Mouse (Mus musculus) intestine, embryonic 14.5 days (tissue): ENCODE results near the gene Cog2. TPM values are rescaled to one million over a fixed set of nuclear protein-coding genes. Genes with fewer than 3 reads are reported as not detected.
A peak's percentile ranks its signal among the peaks of the same experiment; 100 is the strongest.

Experiments
- ATAC-seq: fragments of 200-750 bp; cut with Nextera tagmentation; replicated peaks from 2 replicates; pipeline ENCODE4 v1.8.0; 2017; ENCODE audit warnings: low read depth, moderate number of reproducible peaks, moderate TSS enrichment, moderate library complexity; ENCODE audit not compliant: low FRiP score, low TSS enrichment
- DNase-seq: peaks from one replicate; pipeline ENCODE4 v3.0.0-alpha.2; 2018; ENCODE audit warnings: low spot score
- H3K27ac ChIP-seq: fragments of 300-500 bp; sonication (generic); 2 replicates; pipeline ENCODE4 v1.5.1; 2014; ENCODE audit warnings: low read depth, mild to moderate bottlenecking, control low read depth
- H3K27me3 ChIP-seq: fragments of 300-500 bp; sonication (generic); replicated peaks from 2 replicates; pipeline ENCODE4 v1.6.1; 2014; ENCODE audit warnings: low read length, control low read depth; ENCODE audit not compliant: control insufficient read depth, insufficient read depth
- H3K36me3 ChIP-seq: fragments of 300-500 bp; sonication (generic); 2 replicates; pipeline ENCODE4 v1.6.1; 2014; ENCODE audit warnings: low read length, control low read depth; ENCODE audit not compliant: control insufficient read depth, insufficient read depth
- H3K4me1 ChIP-seq: fragments of 300-500 bp; sonication (generic); replicated peaks from 2 replicates; pipeline ENCODE4 v1.6.1; 2014; ENCODE audit warnings: low read length, control low read depth, mixed read lengths; ENCODE audit not compliant: control insufficient read depth, insufficient read depth
- H3K4me2 ChIP-seq: fragments of 300-500 bp; sonication (generic); 2 replicates; pipeline ENCODE4 v1.6.1; 2014; ENCODE audit warnings: low read length
- H3K4me3 ChIP-seq: fragments of 300-500 bp; sonication (generic); 2 replicates; pipeline ENCODE4 v1.5.1; 2014; ENCODE audit warnings: low read depth, low read length, control low read depth, mixed read lengths
- H3K9ac ChIP-seq: fragments of 300-500 bp; sonication (generic); 2 replicates; pipeline ENCODE4 v1.6.1; 2014; ENCODE audit warnings: mild to moderate bottlenecking, low read length
- H3K9me3 ChIP-seq: fragments of 300-500 bp; sonication (generic); 2 replicates; pipeline ENCODE4 v1.6.1; 2016; ENCODE audit warnings: low read length, control low read depth; ENCODE audit not compliant: control insufficient read depth
- WGBS: fragments of 180-500 bp; shearing (Covaris S2); extraction: QIAGEN DNeasy Blood & Tissue Kit; methylation state at CpG from one replicate; pipeline ENCODE4 v1.1.7; 2014; 5-methylcytosine and 5-hydroxymethylcytosine counted together
- polyA plus RNA-seq: library from polyadenylated mRNA; unstranded; fragments of >200 nt; fragmentation: Nextera tagmentation; extraction: Ambion mirVana; gene quantifications from 2 replicates; pipeline ENCODE4 v1.2.1, GENCODE M21; 2014

Gene Cog2
- polyA plus RNA-seq: 35.3 and 38.2 TPM in 2 replicates

DNA sequence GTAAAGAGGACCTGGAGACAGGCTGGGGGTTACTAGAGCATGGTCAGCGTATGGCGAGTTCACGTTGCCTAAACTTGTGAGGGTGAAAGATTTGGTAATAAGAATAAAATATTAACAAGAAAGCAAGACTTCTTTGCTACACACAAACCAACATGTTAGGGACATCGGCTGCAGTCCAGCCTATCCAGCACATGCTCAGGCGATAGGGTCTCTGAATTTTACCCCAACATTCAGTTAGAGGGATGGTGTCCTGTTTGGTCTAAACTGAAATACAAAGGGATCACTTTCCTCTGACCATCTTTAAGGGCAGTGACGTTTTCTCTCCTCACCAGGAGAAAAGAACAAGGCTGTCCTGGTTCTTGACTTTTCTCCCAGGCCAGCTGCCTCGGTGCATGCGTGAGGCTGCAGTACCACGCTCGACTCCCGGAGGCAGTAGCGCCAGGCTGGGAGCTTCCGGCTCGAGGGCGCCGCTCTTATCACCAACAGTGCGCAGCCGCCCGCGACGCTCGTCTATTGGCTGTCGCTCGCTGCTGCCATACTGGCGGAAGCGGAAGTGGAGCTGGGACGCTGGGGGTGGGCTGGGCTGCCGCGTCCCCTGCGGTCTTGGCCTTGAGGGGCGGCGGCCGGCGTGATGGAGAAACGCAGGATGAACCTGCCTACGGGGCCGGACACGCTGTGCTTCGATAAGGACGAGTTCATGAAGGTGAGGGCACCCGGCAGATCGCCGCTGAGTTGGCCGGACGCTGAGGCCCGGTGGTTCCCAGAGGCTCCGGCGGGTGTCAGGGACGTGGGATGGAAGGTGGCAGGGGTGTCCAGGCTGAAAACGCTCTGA, at the start of gene Cog2:
Gene Cog2 (plus strand): TSS at position 519 of the 832 bp plus-strand sequence.
- Histone ChIP-seq H3K9ac (peak within 1 kb of the TSS; percentile 79), H3K4me1 (peaks cover 12% of the 10 kb centered on the region), H3K9me3 (no peaks in the 10 kb centered on the region), H3K27ac (no peak within 1 kb of the TSS), H3K27me3 (no peaks in the 10 kb centered on the region), H3K36me3 (peaks cover 10% of the 10 kb centered on the region; the same call in 1 of the 2 replicates), H3K4me2 (peak within 1 kb of the TSS; percentile 75), H3K4me3 (peak within 1 kb of the TSS; percentile 98)
- 10% methylated on average over 50 of the region's 50 CpGs for WGBS
- ATAC-seq (peak; percentile 98), DNase-seq (peak; percentile 89)

DNA sequence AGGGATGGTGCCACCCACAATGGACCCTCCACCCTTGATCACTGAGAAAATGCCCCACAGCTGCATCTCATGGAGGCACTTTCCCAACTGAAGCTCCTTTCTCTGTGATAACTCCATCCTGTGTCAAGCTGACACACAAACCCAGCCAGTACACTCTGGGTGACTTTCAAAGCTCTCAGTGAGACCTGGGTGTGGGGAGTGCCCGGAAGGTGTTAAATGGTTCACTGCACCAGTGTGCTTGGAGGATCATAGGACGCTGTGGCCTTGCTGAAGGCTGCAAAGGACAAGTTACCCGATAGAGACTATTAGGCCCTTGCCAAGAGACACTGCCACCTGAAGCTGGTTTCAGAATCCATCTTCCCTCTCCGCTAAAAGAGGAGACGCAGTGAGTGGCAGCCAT, 44.9 kb upstream of the Cog2 start:
- Histone ChIP-seq H3K9ac (no peak overlapping the region), H3K4me2 (no peak overlapping the region), H3K9me3 (no peaks in the 10 kb centered on the region), H3K27ac (no peak overlapping the region), H3K27me3 (no peaks in the 10 kb centered on the region), H3K4me3 (no peak overlapping the region), H3K36me3 (no peaks in the 10 kb centered on the region), H3K4me1 (no peaks in the 10 kb centered on the region)
- WGBS: 83% methylated on average over 5 of the region's 5 CpGs
- ATAC-seq: no peak
- DNase-seq: no peak

DNA sequence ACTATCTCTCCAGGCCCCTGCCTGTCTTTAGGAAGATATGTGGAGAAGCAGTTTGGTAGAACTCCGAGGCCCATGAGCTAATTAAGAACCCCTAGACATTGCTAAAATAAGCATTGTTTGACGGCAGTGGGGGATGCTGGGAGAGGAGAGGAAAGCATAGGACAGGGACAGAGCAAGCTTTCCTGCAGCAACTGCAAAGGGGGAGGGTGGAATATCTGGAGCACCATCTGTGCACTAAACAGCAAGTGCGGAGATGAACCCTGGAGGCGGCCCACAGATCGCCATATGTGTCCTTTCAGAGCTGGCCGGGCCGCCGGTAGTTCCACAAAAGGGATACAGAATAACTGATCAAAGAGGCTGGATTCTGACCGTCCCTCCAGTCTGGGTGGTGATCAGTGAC, 43.9 kb upstream of the Cog2 start:
- no peaks in the 10 kb centered on the region for H3K9me3 ChIP-seq
- no peak overlapping the region for H3K4me2 ChIP-seq
- H3K27me3 ChIP-seq: no peaks in the 10 kb centered on the region
- no peak for DNase-seq
- no peak overlapping the region for H3K27ac ChIP-seq
- no peak overlapping the region for H3K4me3 ChIP-seq
- no peaks in the 10 kb centered on the region for H3K4me1 ChIP-seq
- no peak overlapping the region for H3K9ac ChIP-seq
- no peak for ATAC-seq
- no peaks in the 10 kb centered on the region for H3K36me3 ChIP-seq
- WGBS: 60% methylated on average over 9 of the region's 9 CpGs

- Histone ChIP-seq H3K4me3 (no peak overlapping the region), H3K36me3 (no peaks in the 10 kb centered on the region), H3K27me3 (no peaks in the 10 kb centered on the region), H3K9ac (no peak overlapping the region), H3K4me1 (no peaks in the 10 kb centered on the region), H3K9me3 (0 out of 2 replicates have a peak, but pooled peaks cover 3% of the 10 kb centered on the region), H3K4me2 (no peak overlapping the region), H3K27ac (no peak overlapping the region)
- 76% methylated on average over 3 of the region's 3 CpGs for WGBS
- ATAC-seq (no peak), DNase-seq (no peak)
Measured at GRCm38 (mm10) chr8:124479251-124479650, 41.3 kb upstream of the Cog2 start.

DNA sequence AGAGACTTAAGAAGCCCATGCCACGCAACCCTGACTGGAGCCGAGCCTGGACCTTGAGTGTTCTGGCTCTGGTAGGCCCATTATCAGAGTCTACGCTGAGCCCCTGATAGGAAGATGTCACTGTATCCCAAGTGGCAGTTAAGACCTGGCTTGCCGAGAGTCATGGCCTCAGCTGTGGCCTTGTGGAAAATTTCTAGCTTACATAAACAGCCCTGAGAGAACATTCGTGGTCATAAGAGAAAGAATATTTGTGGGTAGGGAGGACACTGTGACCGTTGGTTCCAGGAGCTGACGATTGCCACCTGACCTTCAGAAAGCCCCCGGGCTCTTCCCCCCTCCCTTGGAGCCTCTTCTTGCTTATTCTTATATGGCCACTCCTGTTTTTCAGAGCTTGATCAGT, 40.2 kb upstream of the Cog2 start:
- H3K9ac ChIP-seq: no peak overlapping the region
- 0 out of 2 replicates have a peak, but pooled peaks cover 3% of the 10 kb centered on the region for H3K9me3 ChIP-seq
- no peaks in the 10 kb centered on the region for H3K36me3 ChIP-seq
- H3K4me2 ChIP-seq: no peak overlapping the region
- H3K4me1 ChIP-seq: no peaks in the 10 kb centered on the region
- H3K4me3 ChIP-seq: no peak overlapping the region
- no peaks in the 10 kb centered on the region for H3K27me3 ChIP-seq
- ATAC-seq (no peak), DNase-seq (no peak)
- 85% methylated on average over 8 of the region's 8 CpGs for WGBS
- H3K27ac ChIP-seq: no peak overlapping the region

GRCm38 (mm10) chr8:124482790-124483189, 37.8 kb upstream of the Cog2 start:
- Histone ChIP-seq H3K9me3 (0 out of 2 replicates have a peak, but pooled peaks cover 3% of the 10 kb centered on the region), H3K9ac (no peak overlapping the region), H3K4me2 (no peak overlapping the region), H3K4me1 (no peaks in the 10 kb centered on the region), H3K27ac (no peak overlapping the region), H3K36me3 (no peaks in the 10 kb centered on the region), H3K27me3 (no peaks in the 10 kb centered on the region), H3K4me3 (no peak overlapping the region)
- DNase-seq: no peak
- 84% methylated on average over 2 of the region's 2 CpGs for WGBS
- no peak for ATAC-seq

GRCm38 (mm10) chr8:124483356-124484115, 37.0 kb upstream of the Cog2 start:
- H3K4me1 ChIP-seq: no peaks in the 10 kb centered on the region
- 0 out of 2 replicates have a peak, but pooled peaks cover 3% of the 10 kb centered on the region for H3K9me3 ChIP-seq
- ATAC-seq: no peak
- no peak overlapping the region for H3K9ac ChIP-seq
- no peak overlapping the region for H3K27ac ChIP-seq
- DNase-seq: no peak
- H3K4me2 ChIP-seq: no peak overlapping the region
- H3K27me3 ChIP-seq: no peaks in the 10 kb centered on the region
- no peak overlapping the region for H3K4me3 ChIP-seq
- H3K36me3 ChIP-seq: no peaks in the 10 kb centered on the region
- 69% methylated on average over 7 of the region's 7 CpGs for WGBS

DNA sequence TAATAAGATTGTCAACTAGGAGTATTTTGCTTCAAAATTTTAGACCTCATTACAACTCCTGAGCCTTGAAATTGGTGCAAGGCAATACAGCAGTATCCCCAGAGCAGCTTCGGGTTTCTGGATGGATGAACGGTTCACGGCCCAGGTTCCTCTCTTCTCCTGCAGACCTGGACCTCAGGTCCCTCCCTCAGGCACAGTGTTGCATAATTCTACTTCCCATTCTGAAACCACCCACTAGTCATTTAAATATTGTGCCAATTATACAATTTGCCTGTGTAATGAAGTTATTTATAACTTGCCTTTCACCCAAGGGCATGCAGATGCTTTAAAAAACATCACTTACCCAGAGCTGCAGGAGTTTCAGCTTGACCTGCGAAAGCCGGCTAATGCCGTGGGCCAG, 31.3 kb upstream of the Cog2 start:
- DNase-seq (no peak), ATAC-seq (no peak)
- 98% methylated on average over 6 of the region's 6 CpGs for WGBS
- Histone ChIP-seq H3K4me3 (no peak overlapping the region), H3K9me3 (no peaks in the 10 kb centered on the region; the same call in 1 of the 2 replicates), H3K9ac (no peak overlapping the region), H3K36me3 (no peaks in the 10 kb centered on the region), H3K4me1 (no peaks in the 10 kb centered on the region), H3K27ac (no peak overlapping the region), H3K27me3 (no peaks in the 10 kb centered on the region), H3K4me2 (no peak overlapping the region)
